Mouse (Mus musculus) hindbrain, embryonic 11.5 days (tissue): ENCODE results near the gene Ndufs4. TPM values are rescaled to one million over a fixed set of nuclear protein-coding genes. Genes with fewer than 3 reads are reported as not detected.

Source experiments
- ATAC-seq: fragments of 200-750 bp; cut with Nextera tagmentation; 2 replicates; pipeline ENCODE4 v1.8.0; 2017; ENCODE audit warnings: mild to moderate bottlenecking, moderate TSS enrichment, moderate library complexity; ENCODE audit not compliant: low FRiP score
- DNase-seq: peaks from one replicate; pipeline ENCODE4 v3.0.0-alpha.2; 2015; ENCODE audit warnings: low spot score
- H3K27ac ChIP-seq: fragments of 300-500 bp; sonication (generic); 2 replicates; pipeline ENCODE4 v1.5.1; 2014; ENCODE audit warnings: mild to moderate bottlenecking, low read depth, low read length
- H3K27me3 ChIP-seq: fragments of 300-500 bp; sonication (generic); 2 replicates; pipeline ENCODE4 v1.6.1; 2014; ENCODE audit warnings: mild to moderate bottlenecking, low read length, moderate library complexity, mixed read lengths; ENCODE audit not compliant: control insufficient read depth, insufficient read depth
- H3K36me3 ChIP-seq: fragments of 300-500 bp; sonication (generic); 2 replicates; pipeline ENCODE4 v1.6.1; 2014; ENCODE audit warnings: mild to moderate bottlenecking, low read length, moderate library complexity, mixed read lengths; ENCODE audit not compliant: control insufficient read depth, insufficient read depth
- H3K4me1 ChIP-seq: fragments of 300-500 bp; sonication (generic); replicated peaks from 2 replicates; pipeline ENCODE4 v1.6.1; 2014; ENCODE audit warnings: low read length, mixed read lengths; ENCODE audit not compliant: control insufficient read depth, insufficient read depth
- H3K4me2 ChIP-seq: fragments of 300-500 bp; sonication (generic); replicated peaks from 2 replicates; pipeline ENCODE4 v1.6.1; 2014; ENCODE audit warnings: mild to moderate bottlenecking, low read depth, low read length
- H3K4me3 ChIP-seq: fragments of 300-500 bp; sonication (generic); 2 replicates; pipeline ENCODE4 v1.5.1; 2014; ENCODE audit warnings: low read depth, low read length
- H3K9ac ChIP-seq: fragments of 300-500 bp; sonication (generic); 2 replicates; pipeline ENCODE4 v1.6.1; 2014; ENCODE audit warnings: low read depth, low read length
- H3K9me3 ChIP-seq: fragments of 300-500 bp; sonication (generic); 2 replicates; pipeline ENCODE4 v1.6.1; 2016; ENCODE audit warnings: low read length; ENCODE audit not compliant: control insufficient read depth
- WGBS: fragments of 180-500 bp; shearing (Covaris S2); extraction: QIAGEN DNeasy Blood & Tissue Kit; methylation state at CpG from one replicate; pipeline ENCODE4 v1.1.7; 2014; 5-methylcytosine and 5-hydroxymethylcytosine counted together
- polyA plus RNA-seq: library from polyadenylated mRNA; unstranded; fragments of >200 nt; fragmentation: Nextera tagmentation; extraction: Ambion mirVana; gene quantifications from 2 replicates; pipeline ENCODE4 v1.2.1, GENCODE M21; 2014

The Ndufs4 gene
- polyA plus RNA-seq, 1 experiment from 2014 or later: 356 TPM

- Histone ChIP-seq H3K4me1 (no peaks in the 10 kb centered on the region), H3K4me3 (no peak overlapping the region), H3K27ac (no peak overlapping the region), H3K4me2 (no peak overlapping the region), H3K27me3 (no peaks in the 10 kb centered on the region), H3K9me3 (no peaks in the 10 kb centered on the region), H3K9ac (no peak overlapping the region), H3K36me3 (no peaks in the 10 kb centered on the region)
- no peak for ATAC-seq
- 73% methylated on average over 2 of the region's 2 CpGs for WGBS
- DNase-seq: no peak
Observed at GRCm38 (mm10) chr13:114398906-114399305, 10.8 kb upstream of the Ndufs4 start.

- no peak for ATAC-seq
- Histone ChIP-seq H3K4me3 (no peak overlapping the region), H3K9ac (no peak overlapping the region), H3K4me2 (no peak overlapping the region), H3K4me1 (no peaks in the 10 kb centered on the region), H3K27me3 (no peaks in the 10 kb centered on the region), H3K9me3 (no peaks in the 10 kb centered on the region), H3K27ac (no peak overlapping the region), H3K36me3 (no peaks in the 10 kb centered on the region)
- 43% methylated on average over 9 of the region's 9 CpGs for WGBS
- no peak for DNase-seq
Observed at GRCm38 (mm10) chr13:114397281-114397680, 9.2 kb upstream of the Ndufs4 start.

GRCm38 (mm10) chr13:114396863-114397262 is 8.8 kb upstream of the Ndufs4 start:
- H3K4me1 ChIP-seq: no peaks in the 10 kb centered on the region
- no peak overlapping the region for H3K27ac ChIP-seq
- DNase-seq (no peak), ATAC-seq (no peak)
- no peak overlapping the region for H3K9ac ChIP-seq
- no peak overlapping the region for H3K4me3 ChIP-seq
- H3K36me3 ChIP-seq: no peaks in the 10 kb centered on the region
- 54% methylated on average over 10 of the region's 10 CpGs for WGBS
- no peaks in the 10 kb centered on the region for H3K27me3 ChIP-seq
- no peak overlapping the region for H3K4me2 ChIP-seq
- no peaks in the 10 kb centered on the region for H3K9me3 ChIP-seq

- Histone ChIP-seq H3K9me3 (no peaks in the 10 kb centered on the region), H3K9ac (no peak overlapping the region), H3K36me3 (no peaks in the 10 kb centered on the region), H3K27ac (no peak overlapping the region), H3K4me1 (no peaks in the 10 kb centered on the region), H3K4me3 (no peak overlapping the region), H3K4me2 (no peak overlapping the region), H3K27me3 (no peaks in the 10 kb centered on the region)
- DNase-seq (no peak), ATAC-seq (no peak)
- WGBS: 89% methylated on average over 2 of the region's 2 CpGs
Observed at GRCm38 (mm10) chr13:114394784-114395183, 6.7 kb upstream of the Ndufs4 start.

GRCm38 (mm10) chr13:114392501-114392900 is 4.4 kb upstream of the Ndufs4 start:
- H3K36me3 ChIP-seq: no peaks in the 10 kb centered on the region
- H3K9me3 ChIP-seq: no peaks in the 10 kb centered on the region
- no peak overlapping the region for H3K27ac ChIP-seq
- no peak for ATAC-seq
- no peak overlapping the region for H3K4me2 ChIP-seq
- H3K27me3 ChIP-seq: no peaks in the 10 kb centered on the region
- no peak for DNase-seq
- H3K4me3 ChIP-seq: no peak overlapping the region
- H3K4me1 ChIP-seq: no peaks in the 10 kb centered on the region
- H3K9ac ChIP-seq: no peak overlapping the region

- Histone ChIP-seq H3K4me3 (peak overlapping the region; percentile 80), H3K9ac (peak overlapping the region; percentile 69)
Observed at GRCm38 (mm10) chr13:114387521-114388171, 412 bp downstream of the Ndufs4 start.

GRCm38 (mm10) chr13:114387074-114387487 is 977 bp downstream of the Ndufs4 start:
- DNase-seq (no peak), ATAC-seq (peak; percentile 41)
- 13% methylated on average over 10 of the region's 10 CpGs for WGBS
- peak overlapping the region; percentile 76 for H3K4me2 ChIP-seq
- no peaks in the 10 kb centered on the region for H3K27me3 ChIP-seq
- H3K4me1 ChIP-seq: no peaks in the 10 kb centered on the region; the same call in 1 of the 2 replicates
- no peak overlapping the region for H3K27ac ChIP-seq
- peak overlapping the region; percentile 69 for H3K9ac ChIP-seq
- H3K9me3 ChIP-seq: no peaks in the 10 kb centered on the region
- peak overlapping the region; percentile 80 for H3K4me3 ChIP-seq
- H3K36me3 ChIP-seq: peaks cover 2% of the 10 kb centered on the region; the same call in 1 of the 2 replicates

More at GRCm38 (mm10) chr13:114387521-114388171, 412 bp downstream of the Ndufs4 start:
- peak; percentile 91 for ATAC-seq
- DNase-seq: peak; percentile 95
- WGBS: under 1% methylated on average over 37 of the region's 37 CpGs
- no peaks in the 10 kb centered on the region for H3K27me3 ChIP-seq
- H3K4me2 ChIP-seq: peak overlapping the region; percentile 76
- no peaks in the 10 kb centered on the region; the same call in 1 of the 2 replicates for H3K4me1 ChIP-seq
- H3K27ac ChIP-seq: peak overlapping the region; percentile 55
- no peaks in the 10 kb centered on the region for H3K9me3 ChIP-seq
- H3K36me3 ChIP-seq: no peaks in the 10 kb centered on the region; the same call in 1 of the 2 replicates

GRCm38 (mm10) chr13:114376511-114376910 is 11.5 kb downstream of the Ndufs4 start:
- Histone ChIP-seq H3K27ac (no peak overlapping the region), H3K9ac (no peak overlapping the region), H3K4me2 (no peak overlapping the region), H3K36me3 (no peaks in the 10 kb centered on the region), H3K27me3 (no peaks in the 10 kb centered on the region), H3K4me1 (no peaks in the 10 kb centered on the region), H3K4me3 (no peak overlapping the region), H3K9me3 (no peaks in the 10 kb centered on the region)
- WGBS: 91% methylated on average over 4 of the region's 4 CpGs
- DNase-seq: no peak
- no peak for ATAC-seq

GRCm38 (mm10) chr13:114362086-114362485 is 26.0 kb downstream of the Ndufs4 start:
- Histone ChIP-seq H3K9ac (no peak overlapping the region), H3K36me3 (no peaks in the 10 kb centered on the region), H3K9me3 (no peaks in the 10 kb centered on the region), H3K27ac (no peak overlapping the region), H3K4me2 (no peak overlapping the region), H3K4me1 (no peaks in the 10 kb centered on the region), H3K4me3 (no peak overlapping the region), H3K27me3 (no peaks in the 10 kb centered on the region)
- WGBS: 85% methylated on average over 3 of the region's 3 CpGs
- DNase-seq (no peak), ATAC-seq (no peak)
